Mouse (Mus musculus): ENCODE data around the gene Dgkb. TPM values are rescaled to one million over a fixed set of nuclear protein-coding genes. Genes with fewer than 3 reads are reported as not detected.

Gene Dgkb
- total RNA-seq, 2 experiments from 2014 or later, result 1.1 to 1.6 TPM

GRCm38 (mm10) chr12:38508195-38508594 is 690.7 kb downstream of the Dgkb start:
- intact Hi-C loops (cut with DNase I; ENCODE audit: low total_unique reads), result no loop called here
- no peak for DNase-seq

GRCm38 (mm10) chr12:38545431-38545830 is 727.9 kb downstream of the Dgkb start:
- DNase-seq, result no peak
- intact Hi-C loops (cut with DNase I; ENCODE audit: low total_unique reads), result no loop called here

GRCm38 (mm10) chr12:38577141-38577540 is 759.6 kb downstream of the Dgkb start:
- intact Hi-C loops (cut with DNase I; ENCODE audit: low total_unique reads), result no loop called here
- no peak for DNase-seq

DNA sequence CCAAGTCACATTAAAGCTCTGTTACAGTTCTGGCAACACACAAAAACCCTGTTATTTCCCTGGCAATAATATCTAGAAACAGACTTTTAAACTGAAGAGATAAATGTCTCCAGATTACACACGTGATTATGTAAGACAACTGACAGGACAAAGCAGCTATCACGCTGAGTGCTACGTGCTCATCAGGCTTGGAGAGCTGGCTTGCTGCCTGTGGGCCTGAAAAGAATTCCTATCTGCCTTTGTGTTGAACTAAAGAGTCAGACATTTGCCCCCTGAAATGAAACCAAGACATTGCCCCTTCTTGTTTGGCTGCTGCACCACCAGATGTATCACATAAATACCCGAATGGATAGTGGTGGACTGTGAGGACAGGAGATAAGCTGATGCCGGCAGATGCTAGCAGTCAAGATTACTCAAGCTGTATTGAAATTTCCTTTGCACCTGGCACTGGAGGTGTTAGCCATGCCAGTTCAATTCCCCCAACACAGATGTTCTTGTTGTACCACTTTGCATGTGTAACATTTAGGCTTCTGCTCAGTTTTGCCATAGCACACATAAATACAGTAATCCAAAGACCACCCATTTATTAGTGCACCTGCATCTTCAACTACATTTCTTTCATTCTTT is 761.8 kb downstream of the Dgkb start:
- intact Hi-C loops (cut with DNase I; ENCODE audit: low total_unique reads), result no loop called here
- DNase-seq, result no peak

GRCm38 (mm10) chr12:38586368-38586865 is 768.9 kb downstream of the Dgkb start:
- DNase-seq, result no peak
- intact Hi-C loops (cut with DNase I; ENCODE audit: low total_unique reads), result no loop called here

DNA sequence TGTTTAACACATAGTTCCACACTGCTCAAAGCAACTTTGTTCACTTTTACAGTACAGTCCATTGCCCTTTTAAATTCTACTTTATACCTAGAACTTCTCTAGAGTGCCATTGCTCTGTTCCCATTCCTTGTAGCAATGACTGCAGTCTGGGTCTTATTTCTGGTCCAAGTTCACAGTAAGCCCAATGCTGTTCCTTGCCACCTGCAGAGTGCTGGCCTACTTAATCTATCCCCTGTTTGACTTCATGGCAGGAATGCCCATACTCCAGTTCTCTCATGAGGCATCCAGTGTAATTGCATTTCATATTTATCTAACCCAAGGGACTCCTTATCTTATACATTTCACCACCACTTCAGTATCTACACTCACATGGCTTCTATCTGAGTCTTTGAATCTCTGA is 772.4 kb downstream of the Dgkb start:
- no peak for DNase-seq
- intact Hi-C loops (cut with DNase I; ENCODE audit: low total_unique reads), result no loop called here

- intact Hi-C loops (cut with DNase I; ENCODE audit: low total_unique reads), result no loop called here
- DNase-seq, result no peak
Measured at GRCm38 (mm10) chr12:38593653-38594052, 776.1 kb downstream of the Dgkb start.

GRCm38 (mm10) chr12:38594055-38594454 is 776.5 kb downstream of the Dgkb start:
- DNase-seq, result no peak
- intact Hi-C loops (cut with DNase I; ENCODE audit: low total_unique reads), result no loop called here

DNA sequence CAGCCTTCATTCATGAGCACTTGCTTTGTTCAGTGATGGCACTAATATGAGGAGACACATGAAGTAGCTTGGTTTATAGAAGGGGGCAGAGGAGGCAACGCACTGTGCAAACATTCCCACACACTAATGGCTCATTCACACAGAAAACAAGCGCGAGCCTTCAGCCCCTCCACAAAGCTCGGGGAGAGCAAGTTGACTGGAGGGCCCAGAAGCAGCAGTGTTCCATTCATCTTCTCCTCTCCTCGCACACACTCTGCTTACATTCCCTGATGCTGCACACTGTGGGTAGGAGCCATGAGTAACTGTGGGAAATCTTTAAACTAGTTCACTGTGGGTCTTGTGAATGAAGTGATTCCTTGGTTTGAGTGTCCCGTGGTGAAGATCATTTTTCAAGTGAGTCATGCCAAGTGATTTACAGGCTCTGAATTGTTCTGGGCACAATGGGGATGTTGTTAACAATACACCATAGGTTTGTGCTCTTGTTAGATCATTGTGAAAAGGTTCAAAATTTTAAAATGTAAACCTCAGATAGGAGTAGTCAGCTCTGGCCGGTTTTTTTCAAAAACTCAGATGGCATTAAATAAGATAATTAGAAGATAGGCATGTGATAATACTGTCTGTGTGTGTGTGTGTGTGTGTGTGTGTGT is 779.0 kb downstream of the Dgkb start:
- intact Hi-C loops (cut with DNase I; ENCODE audit: low total_unique reads), result no loop called here

GRCm38 (mm10) chr12:38598096-38598495 is 780.6 kb downstream of the Dgkb start:
- intact Hi-C loops (cut with DNase I; ENCODE audit: low total_unique reads), result no loop called here
- no peak for DNase-seq

More for the DNA sequence above, 779.0 kb downstream of the Dgkb start:
- no peak for DNase-seq

DNA sequence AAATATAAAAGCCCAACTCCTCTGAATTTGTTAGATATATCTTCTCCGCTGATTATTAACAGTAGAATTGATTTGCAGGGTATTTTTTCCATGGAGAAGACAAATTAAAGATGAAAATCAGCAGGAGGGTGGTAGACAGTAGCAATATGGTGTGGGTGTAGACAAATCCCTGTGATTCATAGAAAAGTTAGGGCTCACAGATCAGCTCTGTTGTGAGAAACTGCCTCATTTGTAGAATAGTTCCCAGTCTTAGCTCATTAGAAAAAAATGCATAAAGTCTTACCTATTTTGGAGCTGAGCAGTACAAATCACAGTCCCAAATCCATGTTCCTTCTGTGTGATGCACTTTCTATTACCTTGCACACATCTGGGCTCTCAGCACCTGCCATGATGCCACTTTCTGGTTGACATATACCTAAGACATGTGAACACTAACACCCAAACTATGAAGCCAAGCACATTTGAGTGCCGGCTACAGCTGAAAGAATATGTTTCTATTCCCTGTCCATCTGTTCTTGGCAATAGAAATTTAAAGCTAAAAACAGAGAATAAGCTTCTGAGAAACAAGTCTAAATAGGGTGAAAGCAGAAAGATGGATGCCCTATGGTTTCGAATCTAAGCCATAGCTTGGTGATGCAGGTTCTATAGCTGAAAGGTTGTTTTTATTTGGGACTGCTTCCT is 782.8 kb downstream of the Dgkb start:
- DNase-seq, result no peak

DNA sequence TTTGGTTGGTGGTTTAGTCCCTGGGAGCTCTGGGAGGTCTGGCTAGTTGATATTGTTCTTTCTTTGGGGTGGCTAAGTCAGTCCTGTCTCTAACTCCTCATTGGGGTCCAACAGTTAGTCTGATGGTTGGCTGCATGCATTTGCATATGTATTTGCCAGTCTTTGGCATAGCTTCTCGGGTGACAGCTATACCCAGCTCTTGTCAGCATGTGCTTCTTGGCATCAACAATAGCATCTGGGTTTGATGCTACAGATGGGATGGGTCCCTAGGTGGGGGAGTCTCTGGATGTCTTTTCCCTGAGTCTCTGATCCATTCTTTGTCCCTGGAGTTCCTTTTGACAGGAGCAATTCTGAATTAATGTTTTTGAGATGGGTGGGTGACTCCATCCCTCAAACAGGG is 790.6 kb downstream of the Dgkb start:
- intact Hi-C loops (cut with DNase I; ENCODE audit: low total_unique reads), result no loop called here
- no peak for DNase-seq

More for the DNA sequence above, 782.8 kb downstream of the Dgkb start:
- intact Hi-C loops (cut with DNase I; ENCODE audit: low total_unique reads), result no loop called here

DNA sequence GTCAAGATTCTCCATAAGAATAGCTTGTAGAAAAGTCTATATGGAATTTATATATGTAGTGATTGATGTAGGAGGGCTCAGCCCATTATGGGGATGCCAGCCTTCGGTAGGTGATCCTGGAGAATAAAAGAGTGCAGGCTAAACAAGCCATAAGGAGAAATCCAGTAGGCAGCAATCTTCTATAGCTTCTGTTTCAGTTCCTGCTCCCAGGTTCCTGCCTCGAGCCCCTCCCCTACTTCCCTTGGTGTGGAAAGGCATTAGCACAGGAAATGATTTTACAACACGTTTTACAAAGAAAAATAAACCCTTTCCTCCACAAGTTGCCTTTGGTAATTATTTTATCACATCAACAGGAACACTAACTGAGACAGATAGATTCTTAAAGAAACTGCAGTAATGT is 850.7 kb downstream of the Dgkb start:
- intact Hi-C loops (cut with DNase I; ENCODE audit: low total_unique reads), result no loop called here
- DNase-seq, result no peak

Measured in gastrocnemius, postnatal 14 days (tissue).